Mouse (Mus musculus) stomach, embryonic 15.5 days (tissue): Measurements from ENCODE around the gene Stk10. TPM values are rescaled to one million over a fixed set of nuclear protein-coding genes. Genes with fewer than 3 reads are reported as not detected.

Source experiments
- ATAC-seq: fragments of 200-750 bp; cut with Nextera tagmentation; 2 replicates; pipeline ENCODE4 v1.8.0; 2017; ENCODE audit warnings: low read depth, moderate number of reproducible peaks, moderate TSS enrichment; ENCODE audit not compliant: insufficient read depth, low FRiP score
- H3K27ac ChIP-seq: fragments of 300-500 bp; sonication (generic); 2 replicates; pipeline ENCODE4 v1.5.1; 2015; ENCODE audit warnings: mild to moderate bottlenecking, inconsistent platforms
- H3K27me3 ChIP-seq: fragments of 300-500 bp; sonication (generic); replicated peaks from 2 replicates; pipeline ENCODE4 v1.6.1; 2015; ENCODE audit warnings: inconsistent platforms
- H3K36me3 ChIP-seq: fragments of 300-500 bp; sonication (generic); 2 replicates; pipeline ENCODE4 v1.6.1; 2015; ENCODE audit warnings: inconsistent platforms
- H3K4me1 ChIP-seq: fragments of 300-500 bp; sonication (generic); 2 replicates; pipeline ENCODE4 v1.6.1; 2015; ENCODE audit warnings: inconsistent platforms
- H3K4me2 ChIP-seq: fragments of 300-500 bp; sonication (generic); 2 replicates; pipeline ENCODE4 v1.6.1; 2015; ENCODE audit warnings: mild to moderate bottlenecking, inconsistent platforms
- H3K4me3 ChIP-seq: fragments of 300-500 bp; sonication (generic); replicated peaks from 2 replicates; pipeline ENCODE4 v1.5.1; 2015; ENCODE audit warnings: inconsistent platforms
- H3K9ac ChIP-seq: fragments of 300-500 bp; sonication (generic); 2 replicates; pipeline ENCODE4 v1.6.1; 2015; ENCODE audit warnings: inconsistent platforms
- H3K9me3 ChIP-seq: fragments of 300-500 bp; sonication (generic); 2 replicates; pipeline ENCODE4 v1.6.1; 2016; ENCODE audit warnings: inconsistent platforms
- WGBS: fragments of 180-500 bp; shearing (Covaris S2); methylation state at CpG from one replicate; pipeline ENCODE4 v1.1.7; 2015; 5-methylcytosine and 5-hydroxymethylcytosine counted together
- polyA plus RNA-seq: library from polyadenylated mRNA; unstranded; fragments of >200 nt; fragmentation: Nextera tagmentation; extraction: Ambion mirVana; gene quantifications from 2 replicates; pipeline ENCODE4 v1.2.1, GENCODE M21; 2015

Gene Stk10
- polyA plus RNA-seq, 1 experiment from 2014 or later, result 3.8 TPM

DNA sequence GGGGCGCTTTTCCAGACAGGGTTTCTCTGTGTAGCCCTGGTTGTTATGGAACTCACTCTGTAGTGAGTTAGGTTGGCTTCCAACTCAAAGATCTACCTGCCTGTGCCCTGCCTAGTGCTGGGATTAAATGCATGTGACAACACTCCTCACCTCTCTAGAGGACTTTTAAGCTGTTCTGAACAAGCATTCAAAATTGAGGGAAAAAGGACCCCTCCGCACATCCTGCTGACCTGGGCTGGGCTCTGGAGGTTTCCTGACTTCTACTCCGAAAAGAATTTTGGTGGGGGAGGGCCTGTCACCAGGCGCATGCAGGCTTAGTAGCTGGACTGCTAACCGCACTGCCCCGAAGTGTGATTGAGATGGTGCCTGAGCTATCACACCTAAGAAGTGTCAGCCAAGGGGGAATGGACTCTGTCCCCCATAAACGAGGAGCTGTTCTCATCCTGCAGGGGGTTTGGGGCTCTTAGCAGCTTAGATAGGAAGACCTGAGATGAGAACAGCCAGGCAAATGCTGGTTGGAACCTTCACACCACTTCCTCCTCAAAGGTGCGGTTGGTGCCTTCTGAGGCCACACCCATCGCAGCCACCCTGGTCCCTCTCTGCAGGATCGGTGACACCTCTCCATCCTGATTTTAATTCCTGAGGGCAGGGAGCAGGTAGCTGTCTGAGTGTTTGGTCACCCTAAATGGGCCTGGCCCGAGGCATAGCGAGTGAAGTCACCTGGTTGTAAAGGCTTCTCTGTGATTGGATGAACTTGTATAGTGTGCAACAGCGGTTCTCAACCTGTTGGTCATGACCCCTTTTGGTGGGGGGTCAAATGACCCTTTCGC is 20.4 kb downstream of the Stk10 start:
- no peak overlapping the region for H3K9ac ChIP-seq
- no peak overlapping the region for H3K4me3 ChIP-seq
- H3K9me3 ChIP-seq, result no peaks in the 10 kb centered on the region
- no peaks in the 10 kb centered on the region for H3K36me3 ChIP-seq
- no peak overlapping the region for H3K27ac ChIP-seq
- no peak for ATAC-seq
- no peaks in the 10 kb centered on the region for H3K27me3 ChIP-seq
- H3K4me1 ChIP-seq, result peaks cover 36% of the 10 kb centered on the region
- WGBS, result 49% methylated on average over 14 of the region's 14 CpGs
- H3K4me2 ChIP-seq, result no peak overlapping the region

- H3K9ac ChIP-seq, result no peak overlapping the region
- H3K4me1 ChIP-seq, result peaks cover 37% of the 10 kb centered on the region
- no peaks in the 10 kb centered on the region for H3K27me3 ChIP-seq
- ATAC-seq, result no peak
- no peak overlapping the region for H3K4me3 ChIP-seq
- WGBS, result 75% methylated on average over 14 of the region's 14 CpGs
- no peaks in the 10 kb centered on the region for H3K36me3 ChIP-seq
- no peak overlapping the region for H3K27ac ChIP-seq
- H3K9me3 ChIP-seq, result no peaks in the 10 kb centered on the region
- no peak overlapping the region for H3K4me2 ChIP-seq
These were observed 21.3 kb downstream of the Stk10 start for GRCm38 (mm10) chr11:32554141-32555091.

- no peak overlapping the region for H3K4me2 ChIP-seq
- no peaks in the 10 kb centered on the region for H3K27me3 ChIP-seq
- H3K9me3 ChIP-seq, result no peaks in the 10 kb centered on the region
- no peak overlapping the region for H3K9ac ChIP-seq
- H3K4me1 ChIP-seq, result peaks cover 35% of the 10 kb centered on the region
- no peak overlapping the region for H3K4me3 ChIP-seq
- H3K27ac ChIP-seq, result no peak overlapping the region
- no peaks in the 10 kb centered on the region for H3K36me3 ChIP-seq
- no peak for ATAC-seq
- 92% methylated on average over 12 of the region's 12 CpGs for WGBS
These were observed 22.1 kb downstream of the Stk10 start for GRCm38 (mm10) chr11:32555103-32555689.

GRCm38 (mm10) chr11:32556333-32556990 is 23.4 kb downstream of the Stk10 start:
- Histone ChIP-seq H3K36me3 (no peaks in the 10 kb centered on the region), H3K4me2 (no peak overlapping the region), H3K4me1 (peaks cover 29% of the 10 kb centered on the region), H3K9ac (no peak overlapping the region), H3K9me3 (no peaks in the 10 kb centered on the region), H3K4me3 (no peak overlapping the region), H3K27me3 (no peaks in the 10 kb centered on the region), H3K27ac (no peak overlapping the region)
- ATAC-seq, result no peak
- WGBS, result 74% methylated on average over 10 of the region's 10 CpGs

GRCm38 (mm10) chr11:32558026-32558425 is 24.9 kb downstream of the Stk10 start:
- ATAC-seq, result no peak
- H3K27ac ChIP-seq, result no peak overlapping the region
- no peaks in the 10 kb centered on the region for H3K9me3 ChIP-seq
- 93% methylated on average over 4 of the region's 4 CpGs for WGBS
- H3K9ac ChIP-seq, result no peak overlapping the region
- no peak overlapping the region for H3K4me2 ChIP-seq
- no peaks in the 10 kb centered on the region for H3K36me3 ChIP-seq
- H3K4me3 ChIP-seq, result no peak overlapping the region
- no peaks in the 10 kb centered on the region for H3K27me3 ChIP-seq
- H3K4me1 ChIP-seq, result peaks cover 15% of the 10 kb centered on the region

GRCm38 (mm10) chr11:32558677-32559076 is 25.6 kb downstream of the Stk10 start:
- WGBS, result 21% methylated on average over 8 of the region's 8 CpGs
- ATAC-seq, result 0 out of 2 replicates have a peak, but pooled peaks have one; percentile 28
- no peaks in the 10 kb centered on the region for H3K27me3 ChIP-seq
- peaks cover 12% of the 10 kb centered on the region for H3K4me1 ChIP-seq
- H3K4me2 ChIP-seq, result no peak overlapping the region
- H3K9me3 ChIP-seq, result no peaks in the 10 kb centered on the region
- H3K9ac ChIP-seq, result no peak overlapping the region
- H3K36me3 ChIP-seq, result no peaks in the 10 kb centered on the region
- no peak overlapping the region for H3K27ac ChIP-seq
- H3K4me3 ChIP-seq, result no peak overlapping the region

GRCm38 (mm10) chr11:32560015-32560770 is 27.1 kb downstream of the Stk10 start:
- no peak overlapping the region for H3K4me3 ChIP-seq
- H3K36me3 ChIP-seq, result no peaks in the 10 kb centered on the region
- no peaks in the 10 kb centered on the region for H3K27me3 ChIP-seq
- H3K9me3 ChIP-seq, result no peaks in the 10 kb centered on the region
- H3K27ac ChIP-seq, result no peak overlapping the region
- H3K4me2 ChIP-seq, result no peak overlapping the region
- WGBS, result 82% methylated on average over 12 of the region's 12 CpGs
- ATAC-seq, result no peak
- peaks cover 15% of the 10 kb centered on the region for H3K4me1 ChIP-seq
- H3K9ac ChIP-seq, result no peak overlapping the region

DNA sequence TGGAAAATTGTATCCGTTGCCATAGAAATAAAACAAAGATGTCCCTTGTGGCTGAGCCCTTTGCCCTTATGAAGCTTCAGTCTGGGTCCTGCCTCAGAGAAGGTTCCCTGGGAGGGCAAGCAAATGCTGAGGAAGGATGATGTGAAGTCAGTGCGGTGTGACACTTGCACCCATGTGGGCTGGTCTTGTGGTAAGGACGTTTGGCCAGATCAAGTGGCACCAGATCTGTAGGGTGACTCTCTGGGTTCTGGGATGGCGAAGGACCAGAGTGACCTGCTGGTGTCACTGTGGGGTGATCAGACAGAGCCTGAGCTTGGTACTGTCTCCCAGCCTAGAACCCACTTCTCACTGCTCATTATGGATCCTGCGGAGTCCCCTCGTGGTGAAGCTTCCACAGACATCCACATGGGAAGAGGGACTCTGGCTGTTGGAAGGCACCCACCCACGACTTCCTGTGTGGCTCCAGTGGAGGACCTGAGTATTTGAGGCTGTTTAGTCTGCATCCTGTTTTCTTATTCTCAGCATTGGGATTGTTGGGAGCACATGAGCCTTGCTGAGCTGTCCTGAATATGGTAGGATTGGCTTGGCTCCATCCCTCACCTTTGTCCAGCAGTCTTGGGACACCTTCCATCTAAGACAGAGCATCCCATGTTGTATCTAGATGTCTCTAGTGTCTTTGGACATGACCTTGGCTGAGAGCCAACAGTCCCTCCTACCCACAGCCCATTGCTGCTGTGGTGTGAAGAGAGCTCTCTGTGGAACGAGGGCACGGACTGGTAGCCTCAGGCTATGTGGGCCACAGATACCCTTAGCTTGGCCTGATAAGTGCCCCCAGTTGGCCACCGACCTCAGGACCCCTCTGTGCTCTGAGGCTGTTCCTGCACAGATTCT is 28.6 kb downstream of the Stk10 start:
- H3K4me1 ChIP-seq, result peaks cover 22% of the 10 kb centered on the region
- H3K9me3 ChIP-seq, result no peaks in the 10 kb centered on the region
- no peak overlapping the region for H3K4me3 ChIP-seq
- H3K27me3 ChIP-seq, result no peaks in the 10 kb centered on the region
- H3K27ac ChIP-seq, result no peak overlapping the region
- no peak for ATAC-seq
- H3K4me2 ChIP-seq, result no peak overlapping the region
- 74% methylated on average over 10 of the region's 10 CpGs for WGBS
- no peaks in the 10 kb centered on the region for H3K36me3 ChIP-seq
- no peak overlapping the region for H3K9ac ChIP-seq

DNA sequence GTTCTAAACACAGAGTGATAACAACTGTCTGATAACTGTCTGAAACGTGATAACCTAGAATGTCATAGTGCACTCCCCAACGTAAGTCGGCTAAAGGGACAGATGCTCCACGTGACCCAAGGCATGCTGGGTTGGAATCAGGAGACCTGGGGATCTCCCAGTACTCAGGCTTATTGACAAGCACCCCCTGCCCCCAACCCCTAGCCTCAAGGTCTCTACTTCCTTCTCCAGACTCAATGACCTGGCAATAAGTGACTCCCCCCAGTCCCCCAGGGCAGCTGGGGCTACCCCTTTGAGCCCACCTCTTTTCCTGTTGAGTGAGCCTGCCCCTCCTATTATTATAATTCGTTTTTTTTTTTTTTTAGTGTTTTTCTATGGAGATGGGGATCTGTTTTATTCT is 29.6 kb downstream of the Stk10 start:
- H3K27me3 ChIP-seq, result no peaks in the 10 kb centered on the region
- no peaks in the 10 kb centered on the region for H3K9me3 ChIP-seq
- peaks cover 30% of the 10 kb centered on the region for H3K4me1 ChIP-seq
- no peak overlapping the region for H3K4me2 ChIP-seq
- no peak for ATAC-seq
- H3K9ac ChIP-seq, result no peak overlapping the region
- H3K27ac ChIP-seq, result no peak overlapping the region
- no peaks in the 10 kb centered on the region for H3K36me3 ChIP-seq
- 70% methylated on average over 5 of the region's 5 CpGs for WGBS
- H3K4me3 ChIP-seq, result no peak overlapping the region

GRCm38 (mm10) chr11:32563660-32564059 is 30.6 kb downstream of the Stk10 start:
- Histone ChIP-seq H3K36me3 (no peaks in the 10 kb centered on the region), H3K4me3 (no peak overlapping the region), H3K9me3 (no peaks in the 10 kb centered on the region), H3K27ac (no peak overlapping the region), H3K4me1 (peaks cover 27% of the 10 kb centered on the region), H3K9ac (no peak overlapping the region), H3K27me3 (no peaks in the 10 kb centered on the region), H3K4me2 (no peak overlapping the region)
- no peak for ATAC-seq
- WGBS, result 53% methylated on average over 3 of the region's 3 CpGs
